Mouse (Mus musculus) forebrain, embryonic 13.5 days (tissue): ENCODE measurements around the gene Zbtb6. TPM values are rescaled to one million over a fixed set of nuclear protein-coding genes. Genes with fewer than 3 reads are reported as not detected.

Source experiments
- ATAC-seq: fragments of 200-750 bp; cut with Nextera tagmentation; 2 replicates; pipeline ENCODE4 v1.8.0; 2017
- H3K27ac ChIP-seq: fragments of 300-500 bp; sonication (generic); 2 replicates; pipeline ENCODE4 v1.5.1; 2015; ENCODE audit warnings: inconsistent platforms, mild to moderate bottlenecking, moderate library complexity
- H3K27me3 ChIP-seq: fragments of 300-500 bp; sonication (generic); 2 replicates; pipeline ENCODE4 v1.6.1; 2015; ENCODE audit warnings: mild to moderate bottlenecking, inconsistent platforms
- H3K36me3 ChIP-seq: fragments of 300-500 bp; sonication (generic); 2 replicates; pipeline ENCODE4 v1.6.1; 2015; ENCODE audit warnings: mild to moderate bottlenecking, inconsistent platforms; ENCODE audit not compliant: poor library complexity, severe bottlenecking
- H3K4me1 ChIP-seq: fragments of 300-500 bp; sonication (generic); 2 replicates; pipeline ENCODE4 v1.6.1; 2015; ENCODE audit warnings: inconsistent platforms
- H3K4me2 ChIP-seq: fragments of 300-500 bp; sonication (generic); 2 replicates; pipeline ENCODE4 v1.6.1; 2015; ENCODE audit warnings: inconsistent platforms, mild to moderate bottlenecking, moderate library complexity
- H3K4me3 ChIP-seq: fragments of 300-500 bp; sonication (generic); 2 replicates; pipeline ENCODE4 v1.5.1; 2015; ENCODE audit warnings: mild to moderate bottlenecking, inconsistent platforms
- H3K9ac ChIP-seq: fragments of 300-500 bp; sonication (generic); 2 replicates; pipeline ENCODE4 v1.6.1; 2015; ENCODE audit warnings: mild to moderate bottlenecking, inconsistent platforms
- H3K9me3 ChIP-seq: fragments of 300-500 bp; sonication (generic); replicated peaks from 2 replicates; pipeline ENCODE4 v1.6.1; 2016; ENCODE audit warnings: inconsistent platforms
- WGBS: fragments of 180-500 bp; shearing (Covaris S2); methylation state at CpG from one replicate; pipeline ENCODE4 v1.1.7; 2015; 5-methylcytosine and 5-hydroxymethylcytosine counted together
- polyA plus RNA-seq: library from polyadenylated mRNA; unstranded; fragments of >200 nt; fragmentation: Nextera tagmentation; extraction: Ambion mirVana; gene quantifications from 2 replicates; pipeline ENCODE4 v1.2.1, GENCODE M21; 2015

The Zbtb6 gene
- 12.7 and 16.0 TPM in 2 replicates for polyA plus RNA-seq

DNA sequence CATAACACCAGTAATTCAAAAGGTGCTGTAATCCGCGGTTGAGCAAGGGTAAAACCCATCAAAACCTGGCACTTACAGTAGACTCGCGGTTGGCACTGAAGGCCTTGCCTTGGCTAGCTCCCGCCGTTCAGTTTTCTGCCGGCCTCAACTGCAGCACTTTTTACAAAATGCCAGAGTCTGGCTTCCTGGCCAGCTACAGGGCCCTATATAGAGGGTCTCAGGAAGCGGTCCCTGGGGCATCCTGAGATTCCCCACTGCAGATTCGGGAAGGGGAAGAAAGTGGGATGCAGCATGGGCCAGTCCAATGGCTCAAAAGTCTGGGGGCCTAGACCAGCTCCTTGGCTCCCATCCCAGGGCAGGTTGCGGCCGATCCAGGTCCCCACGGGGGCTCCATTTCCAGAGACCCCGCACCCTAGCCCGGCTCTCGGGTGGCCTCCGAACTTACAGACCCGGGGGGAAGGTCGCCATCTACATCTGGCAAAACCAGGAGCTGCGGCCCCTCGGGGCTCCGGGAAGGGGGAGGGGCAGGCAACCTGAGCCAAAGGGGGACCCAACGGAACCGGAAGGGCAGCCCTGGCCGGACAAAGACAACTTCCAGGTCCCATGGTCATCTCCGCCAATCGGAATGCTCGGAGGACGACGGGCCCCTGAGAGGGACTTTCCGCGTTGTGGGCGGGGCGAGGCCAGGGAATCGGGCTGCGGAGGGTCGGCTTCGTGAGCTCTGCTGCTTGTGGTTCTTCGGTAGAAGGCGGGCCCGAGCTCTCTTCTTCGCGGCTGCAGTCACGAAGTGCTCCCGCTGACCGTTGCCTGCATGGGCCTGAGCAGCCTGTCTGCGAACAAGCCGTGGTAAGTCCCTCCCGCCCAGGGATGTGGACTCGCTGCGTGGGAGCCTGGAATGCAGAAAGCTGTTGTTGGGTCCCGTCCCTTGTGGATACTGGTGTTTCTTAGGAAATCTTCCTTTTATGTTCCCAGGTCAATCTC is at the start of gene Zbtb6, which contains the start of the genes Zbtb26 and Rabgap1:
Gene Zbtb6, minus strand, starts transcription at position 561 of the 981 bp plus-strand sequence.
Gene Zbtb26, minus strand, starts transcription at position 525 of the 981 bp plus-strand sequence.
Gene Rabgap1, plus strand, starts transcription at position 669 of the 981 bp plus-strand sequence.
- Histone ChIP-seq H3K27me3 (no peaks in the 10 kb centered on the region), H3K27ac (peak within 1 kb of the TSS; percentile 84), H3K9me3 (no peaks in the 10 kb centered on the region), H3K4me2 (peak within 1 kb of the TSS; percentile 87), H3K9ac (peak within 1 kb of the TSS; percentile 96), H3K4me1 (peaks cover 23% of the 10 kb centered on the region), H3K4me3 (peak within 1 kb of the TSS; percentile 83), H3K36me3 (no peaks in the 10 kb centered on the region)
- ATAC-seq = peak; percentile 99
- WGBS = under 1% methylated on average over 51 of the region's 51 CpGs

DNA sequence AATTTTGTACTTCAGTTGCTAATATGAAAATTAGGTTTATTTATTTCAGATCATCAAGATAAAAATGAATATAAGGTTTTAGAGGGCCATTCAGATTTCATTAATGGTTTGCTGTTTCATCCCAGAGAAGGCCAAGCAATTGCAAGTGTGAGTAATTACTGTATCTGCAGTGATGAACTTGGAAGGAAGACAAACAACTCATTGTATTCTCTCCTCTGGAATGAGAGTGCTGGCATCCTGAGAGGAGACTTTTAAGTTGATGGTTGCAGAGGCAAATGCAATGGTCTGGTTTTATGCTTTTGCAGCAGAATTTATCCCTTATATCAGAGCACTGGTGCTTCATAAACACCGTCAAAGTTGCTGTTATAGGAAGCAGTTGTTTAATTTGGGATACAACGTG is 46.0 kb upstream of the Zbtb6 start:
- Histone ChIP-seq H3K4me1 (no peaks in the 10 kb centered on the region), H3K9ac (no peak overlapping the region), H3K27ac (no peak overlapping the region), H3K4me2 (no peak overlapping the region), H3K36me3 (peaks cover 66% of the 10 kb centered on the region), H3K4me3 (no peak overlapping the region), H3K27me3 (no peaks in the 10 kb centered on the region), H3K9me3 (no peaks in the 10 kb centered on the region)
- ATAC-seq = no peak
- WGBS = 97% methylated on average over 2 of the region's 2 CpGs

GRCm38 (mm10) chr2:37486408-37486807 is 43.4 kb upstream of the Zbtb6 start:
- H3K4me2 ChIP-seq = no peak overlapping the region
- peaks cover 63% of the 10 kb centered on the region for H3K36me3 ChIP-seq
- H3K9me3 ChIP-seq = no peaks in the 10 kb centered on the region
- no peak overlapping the region for H3K9ac ChIP-seq
- H3K27me3 ChIP-seq = no peaks in the 10 kb centered on the region
- no peak overlapping the region for H3K27ac ChIP-seq
- H3K4me1 ChIP-seq = no peaks in the 10 kb centered on the region
- ATAC-seq = no peak
- H3K4me3 ChIP-seq = no peak overlapping the region

DNA sequence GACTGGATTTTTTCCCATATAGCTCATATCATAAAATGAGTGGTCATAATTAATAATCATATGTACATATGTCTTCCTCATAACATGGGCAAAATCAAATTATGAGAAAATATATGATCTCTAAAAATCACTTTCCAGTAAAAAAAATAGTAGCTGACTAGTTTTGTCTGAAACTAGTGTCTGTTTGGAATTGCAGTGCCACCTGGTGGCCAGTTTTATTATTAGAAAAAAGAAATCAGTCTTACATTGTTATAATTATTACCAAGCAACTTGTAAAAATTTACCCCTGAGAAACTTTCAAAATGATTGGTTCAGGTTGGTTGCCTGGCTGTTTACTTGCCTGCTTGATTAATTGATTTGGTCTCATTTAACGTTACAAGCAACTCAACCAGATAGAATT is 42.4 kb upstream of the Zbtb6 start:
- Histone ChIP-seq H3K4me1 (no peaks in the 10 kb centered on the region), H3K9ac (no peak overlapping the region), H3K9me3 (no peaks in the 10 kb centered on the region), H3K36me3 (peaks cover 63% of the 10 kb centered on the region), H3K4me2 (no peak overlapping the region), H3K27me3 (no peaks in the 10 kb centered on the region), H3K27ac (no peak overlapping the region), H3K4me3 (no peak overlapping the region)
- 84% methylated on average over 1 of the region's 1 CpGs for WGBS
- ATAC-seq = no peak

DNA sequence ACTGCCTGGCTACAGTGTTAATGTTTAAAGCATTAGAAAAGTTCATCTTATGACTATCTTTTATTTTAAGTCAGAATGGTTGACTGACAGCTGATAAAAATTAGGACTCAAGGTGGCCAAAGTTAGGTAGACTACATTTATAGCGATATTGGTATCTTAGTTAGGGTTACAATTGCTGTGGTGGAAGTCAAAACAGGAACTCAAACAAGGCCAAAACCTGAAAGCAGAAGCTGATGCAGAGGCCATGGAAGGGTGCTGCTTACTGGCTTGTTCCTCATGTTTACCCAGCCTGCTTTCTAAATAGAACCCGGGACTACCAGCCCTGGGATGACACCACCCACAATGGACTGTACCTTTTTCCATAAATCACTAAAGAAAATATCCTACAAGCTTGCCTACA is 41.2 kb upstream of the Zbtb6 start:
- no peak overlapping the region for H3K27ac ChIP-seq
- no peaks in the 10 kb centered on the region for H3K9me3 ChIP-seq
- no peak overlapping the region for H3K4me2 ChIP-seq
- no peak for ATAC-seq
- WGBS = 90% methylated on average over 2 of the region's 2 CpGs
- no peak overlapping the region for H3K9ac ChIP-seq
- H3K36me3 ChIP-seq = peaks cover 53% of the 10 kb centered on the region
- no peaks in the 10 kb centered on the region for H3K27me3 ChIP-seq
- H3K4me1 ChIP-seq = no peaks in the 10 kb centered on the region
- H3K4me3 ChIP-seq = no peak overlapping the region

GRCm38 (mm10) chr2:37480039-37480438 is 37.1 kb upstream of the Zbtb6 start:
- no peak for ATAC-seq
- H3K36me3 ChIP-seq = peaks cover 71% of the 10 kb centered on the region
- H3K4me1 ChIP-seq = no peaks in the 10 kb centered on the region
- no peaks in the 10 kb centered on the region for H3K9me3 ChIP-seq
- H3K27me3 ChIP-seq = no peaks in the 10 kb centered on the region
- no peak overlapping the region for H3K4me3 ChIP-seq
- H3K4me2 ChIP-seq = no peak overlapping the region
- 96% methylated on average over 2 of the region's 2 CpGs for WGBS
- H3K27ac ChIP-seq = no peak overlapping the region
- H3K9ac ChIP-seq = no peak overlapping the region

- Histone ChIP-seq H3K4me3 (no peak overlapping the region), H3K4me2 (no peak overlapping the region), H3K9ac (no peak overlapping the region), H3K36me3 (peaks cover 70% of the 10 kb centered on the region), H3K27ac (no peak overlapping the region), H3K27me3 (no peaks in the 10 kb centered on the region), H3K9me3 (no peaks in the 10 kb centered on the region), H3K4me1 (no peaks in the 10 kb centered on the region)
- no peak for ATAC-seq
These were observed 36.6 kb upstream of the Zbtb6 start for GRCm38 (mm10) chr2:37479559-37479958.

GRCm38 (mm10) chr2:37466266-37466665 is 23.3 kb upstream of the Zbtb6 start:
- 97% methylated on average over 4 of the region's 4 CpGs for WGBS
- no peak overlapping the region for H3K9ac ChIP-seq
- no peaks in the 10 kb centered on the region for H3K27me3 ChIP-seq
- H3K4me3 ChIP-seq = no peak overlapping the region
- H3K4me2 ChIP-seq = no peak overlapping the region
- no peak overlapping the region for H3K27ac ChIP-seq
- no peak for ATAC-seq
- H3K36me3 ChIP-seq = peaks cover 13% of the 10 kb centered on the region
- H3K9me3 ChIP-seq = no peaks in the 10 kb centered on the region
- no peaks in the 10 kb centered on the region for H3K4me1 ChIP-seq

DNA sequence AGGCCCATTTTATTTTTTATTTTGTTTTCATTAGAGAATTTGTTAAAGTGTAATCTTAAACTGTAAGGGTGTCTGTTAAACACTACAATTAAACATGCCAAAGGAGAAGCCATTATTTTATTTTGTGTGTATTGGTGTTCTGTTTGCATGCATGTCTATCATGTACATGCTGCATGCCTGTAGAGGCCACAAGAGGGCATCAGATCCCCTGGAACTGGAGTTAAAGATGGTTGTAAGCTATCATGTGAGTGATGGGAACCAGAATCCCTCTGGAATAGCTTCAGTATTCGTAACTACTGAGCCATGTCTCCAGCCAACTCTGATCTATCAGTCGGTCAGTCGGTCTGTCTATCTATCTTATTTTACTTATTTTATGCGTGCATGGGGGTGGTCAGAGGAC is 17.7 kb upstream of the Zbtb6 start:
- Histone ChIP-seq H3K4me1 (no peaks in the 10 kb centered on the region), H3K36me3 (peaks cover 7% of the 10 kb centered on the region; the same call in 1 of the 2 replicates), H3K9me3 (no peaks in the 10 kb centered on the region), H3K27me3 (no peaks in the 10 kb centered on the region), H3K9ac (no peak overlapping the region), H3K4me2 (no peak overlapping the region), H3K4me3 (no peak overlapping the region), H3K27ac (no peak overlapping the region)
- ATAC-seq = no peak
- WGBS = 96% methylated on average over 4 of the region's 4 CpGs

DNA sequence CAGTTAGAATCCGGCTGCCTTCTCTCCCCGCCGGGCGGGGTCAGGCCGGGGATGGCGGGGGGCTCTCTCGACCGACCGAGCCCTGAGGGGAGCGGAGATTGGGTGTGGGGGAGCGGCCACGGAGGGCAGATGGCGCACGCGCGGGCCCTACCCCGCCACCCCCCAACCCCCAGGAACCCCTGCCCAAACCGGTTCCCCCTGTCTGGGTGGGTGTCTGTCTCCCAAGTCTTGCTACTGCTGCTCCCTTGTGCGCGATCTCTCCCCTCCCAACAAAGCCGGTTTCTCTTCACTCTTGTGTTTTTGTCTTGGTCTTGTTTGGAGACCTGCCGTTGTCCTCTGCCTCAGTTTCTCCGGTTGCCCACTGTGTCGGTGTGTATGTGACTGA is 9.4 kb upstream of the Zbtb6 start:
- Histone ChIP-seq H3K9me3 (no peaks in the 10 kb centered on the region), H3K36me3 (no peaks in the 10 kb centered on the region), H3K27me3 (no peaks in the 10 kb centered on the region), H3K27ac (peak overlapping the region; percentile 85), H3K4me2 (peak overlapping the region; percentile 68), H3K9ac (peak overlapping the region; percentile 93), H3K4me1 (peaks cover 19% of the 10 kb centered on the region), H3K4me3 (peak overlapping the region; percentile 96)
- WGBS = 0% methylated on average over 17 of the region's 24 CpGs
- peak; percentile 89 for ATAC-seq

DNA sequence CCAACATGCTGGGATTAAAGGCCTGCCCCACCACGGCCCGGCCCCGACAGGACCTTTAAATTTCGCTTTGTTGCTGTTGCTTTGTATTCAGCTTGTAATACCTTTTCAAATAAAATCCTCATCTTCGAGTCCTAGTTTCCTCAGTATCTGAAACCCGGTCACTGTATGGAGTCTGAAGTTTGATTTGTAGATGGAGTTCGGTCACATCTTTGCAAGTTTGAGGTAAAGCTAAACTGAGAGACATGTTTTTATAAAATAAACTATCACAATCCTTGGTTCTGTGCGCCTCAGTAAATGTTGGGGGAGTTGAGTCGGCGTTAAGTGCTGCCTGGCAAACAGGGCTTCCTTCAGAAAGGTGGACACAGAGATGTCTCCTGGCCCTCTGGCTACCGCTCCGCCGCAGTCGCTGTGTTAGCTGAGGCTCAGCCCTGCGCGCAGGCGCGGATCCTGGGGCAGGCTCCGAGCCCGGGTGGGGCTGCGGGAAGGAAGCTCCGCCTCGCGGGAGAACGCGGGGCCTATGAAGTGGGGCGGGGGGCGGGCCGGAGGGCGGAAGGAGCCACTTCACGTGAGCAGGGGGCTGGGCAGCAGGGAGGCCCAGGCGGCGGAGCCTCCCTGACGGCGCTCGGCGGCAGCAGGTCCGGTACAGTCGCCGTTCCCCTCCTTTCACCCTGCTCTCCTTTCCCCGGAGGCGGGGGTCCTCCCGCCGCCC is 8.8 kb upstream of the Zbtb6 start:
- Histone ChIP-seq H3K4me3 (peak overlapping the region; percentile 96), H3K27ac (peak overlapping the region; percentile 85), H3K4me2 (peak overlapping the region; percentile 68), H3K27me3 (no peaks in the 10 kb centered on the region), H3K36me3 (no peaks in the 10 kb centered on the region), H3K4me1 (peaks cover 19% of the 10 kb centered on the region), H3K9ac (peak overlapping the region; percentile 93), H3K9me3 (no peaks in the 10 kb centered on the region)
- WGBS = 9% methylated on average over 40 of the region's 44 CpGs
- peak; percentile 98 for ATAC-seq

- no peaks in the 10 kb centered on the region for H3K9me3 ChIP-seq
- WGBS = 25% methylated on average over 7 of the region's 7 CpGs
These were observed 11.4 kb downstream of the Zbtb6 start for GRCm38 (mm10) chr2:37431609-37432008.

More at GRCm38 (mm10) chr2:37431609-37432008, 11.4 kb downstream of the Zbtb6 start:
- H3K4me2 ChIP-seq = peak overlapping the region; percentile 74
- H3K4me3 ChIP-seq = peak overlapping the region; percentile 90
- peaks cover 14% of the 10 kb centered on the region for H3K4me1 ChIP-seq
- ATAC-seq = peak; percentile 52
- no peaks in the 10 kb centered on the region for H3K27me3 ChIP-seq
- H3K9ac ChIP-seq = peak overlapping the region; percentile 87
- H3K27ac ChIP-seq = peak overlapping the region; percentile 98
- H3K36me3 ChIP-seq = peaks cover 28% of the 10 kb centered on the region
